Mouse (Mus musculus) forebrain, postnatal 0 days (tissue): Measurements from ENCODE around the gene Camk2d. TPM values are rescaled to one million over a fixed set of nuclear protein-coding genes. Genes with fewer than 3 reads are reported as not detected.

Source experiments
- ATAC-seq: fragments of 200-750 bp; cut with Nextera tagmentation; 2 replicates; pipeline ENCODE4 v1.8.0; 2017; ENCODE audit warnings: mild to moderate bottlenecking, moderate library complexity
- DNase-seq: peaks from one replicate; pipeline ENCODE4 v3.0.0-alpha.2; 2015
- H3K27ac ChIP-seq: fragments of 300-500 bp; sonication (generic); 2 replicates; pipeline ENCODE4 v1.5.1; 2014; ENCODE audit warnings: low read depth, mild to moderate bottlenecking, antibody characterized with exemption, low read length, moderate library complexity, mixed read lengths
- H3K27me3 ChIP-seq: fragments of 300-500 bp; sonication (generic); 2 replicates; pipeline ENCODE4 v1.6.1; 2014; ENCODE audit warnings: mild to moderate bottlenecking, low read length, mixed read lengths; ENCODE audit not compliant: insufficient read depth
- H3K36me3 ChIP-seq: fragments of 300-500 bp; sonication (generic); 2 replicates; pipeline ENCODE4 v1.6.1; 2014; ENCODE audit warnings: mild to moderate bottlenecking, moderate library complexity; ENCODE audit not compliant: insufficient read depth
- H3K4me1 ChIP-seq: fragments of 300-500 bp; sonication (generic); 2 replicates; pipeline ENCODE4 v1.6.1; 2014; ENCODE audit warnings: antibody characterized with exemption; ENCODE audit not compliant: insufficient read depth
- H3K4me2 ChIP-seq: fragments of 300-500 bp; sonication (generic); 2 replicates; pipeline ENCODE4 v1.6.1; 2014; ENCODE audit warnings: low read depth, mild to moderate bottlenecking, moderate library complexity
- H3K4me3 ChIP-seq: fragments of 300-500 bp; sonication (generic); 2 replicates; pipeline ENCODE4 v1.5.1; 2014; ENCODE audit warnings: low read depth, low read length, mixed read lengths
- H3K9ac ChIP-seq: fragments of 300-500 bp; sonication (generic); 2 replicates; pipeline ENCODE4 v1.6.1; 2014; ENCODE audit warnings: mild to moderate bottlenecking
- H3K9me3 ChIP-seq: fragments of 300-500 bp; sonication (generic); 2 replicates; pipeline ENCODE4 v1.6.1; 2016; ENCODE audit warnings: low read length
- CTCF ChIP-seq: sonication (generic); IDR thresholded peaks from 2 replicates; pipeline ENCODE4 v1.5.1; 2016; ENCODE audit warnings: antibody characterized with exemption, control low read depth, low read depth
- WGBS: fragments of 180-500 bp; shearing (Covaris S2); extraction: QIAGEN DNeasy Blood & Tissue Kit; methylation state at CpG from one replicate; pipeline ENCODE4 v1.1.7; 2014; 5-methylcytosine and 5-hydroxymethylcytosine counted together
- polyA plus RNA-seq: library from polyadenylated mRNA; unstranded; fragments of >200 nt; fragmentation: Nextera tagmentation; extraction: Ambion mirVana; gene quantifications from 2 replicates; pipeline ENCODE4 v1.2.1, GENCODE M21; 2015
- total RNA-seq: library from RNA; depleted of rRNA; stranded (reverse); fragments of >200 nt; gene quantifications from 2 replicates; pipeline ENCODE4 v1.2.3, GENCODE M21; 2014

Camk2d gene
- total and polyA plus RNA-seq, 2 experiments from 2014 or later = 52.8 to 97.7 TPM

GRCm38 (mm10) chr3:126659832-126660564, 63.9 kb downstream of the Camk2d start:
- Histone ChIP-seq H3K4me3 (no peak overlapping the region), H3K4me1 (no peaks in the 10 kb centered on the region), H3K27me3 (no peaks in the 10 kb centered on the region), H3K9ac (no peak overlapping the region), H3K4me2 (no peak overlapping the region), H3K36me3 (no peaks in the 10 kb centered on the region), H3K9me3 (no peaks in the 10 kb centered on the region), H3K27ac (no peak overlapping the region)
- no peak for DNase-seq
- WGBS = 79% methylated on average over 8 of the region's 8 CpGs
- no peak for ATAC-seq
- no peak for TF ChIP-seq CTCF

- 88% methylated on average over 2 of the region's 2 CpGs for WGBS
- no peak for ATAC-seq
- H3K9me3 ChIP-seq = no peaks in the 10 kb centered on the region
- H3K9ac ChIP-seq = no peak overlapping the region
- no peak for DNase-seq
- no peak overlapping the region for H3K27ac ChIP-seq
- no peaks in the 10 kb centered on the region for H3K27me3 ChIP-seq
- H3K36me3 ChIP-seq = no peaks in the 10 kb centered on the region
- TF ChIP-seq CTCF = no peak
- no peak overlapping the region for H3K4me2 ChIP-seq
- no peak overlapping the region for H3K4me3 ChIP-seq
- no peaks in the 10 kb centered on the region for H3K4me1 ChIP-seq
These were observed 64.5 kb downstream of the Camk2d start for GRCm38 (mm10) chr3:126660575-126660974.

GRCm38 (mm10) chr3:126660986-126661385, 64.9 kb downstream of the Camk2d start:
- Histone ChIP-seq H3K4me2 (no peak overlapping the region), H3K4me3 (no peak overlapping the region), H3K9ac (no peak overlapping the region), H3K27me3 (no peaks in the 10 kb centered on the region), H3K36me3 (no peaks in the 10 kb centered on the region), H3K9me3 (no peaks in the 10 kb centered on the region), H3K27ac (no peak overlapping the region), H3K4me1 (no peaks in the 10 kb centered on the region)
- no peak for ATAC-seq
- no peak for DNase-seq
- WGBS = 90% methylated on average over 6 of the region's 6 CpGs
- TF ChIP-seq CTCF = no peak

- Histone ChIP-seq H3K27ac (no peak overlapping the region), H3K4me2 (no peak overlapping the region), H3K27me3 (no peaks in the 10 kb centered on the region), H3K4me3 (no peak overlapping the region), H3K9me3 (no peaks in the 10 kb centered on the region), H3K9ac (no peak overlapping the region), H3K36me3 (no peaks in the 10 kb centered on the region), H3K4me1 (no peaks in the 10 kb centered on the region)
- DNase-seq (no peak), ATAC-seq (no peak)
- WGBS = 95% methylated on average over 3 of the region's 3 CpGs
- TF ChIP-seq CTCF = no peak
These were observed 65.8 kb downstream of the Camk2d start for GRCm38 (mm10) chr3:126661920-126662319.

- DNase-seq (no peak), ATAC-seq (no peak)
- no peak overlapping the region for H3K9ac ChIP-seq
- no peaks in the 10 kb centered on the region for H3K27me3 ChIP-seq
- H3K36me3 ChIP-seq = no peaks in the 10 kb centered on the region
- WGBS = 75% methylated on average over 5 of the region's 5 CpGs
- no peak overlapping the region for H3K27ac ChIP-seq
- no peaks in the 10 kb centered on the region for H3K9me3 ChIP-seq
- H3K4me3 ChIP-seq = no peak overlapping the region
- no peak overlapping the region for H3K4me2 ChIP-seq
- no peak for TF ChIP-seq CTCF
- no peaks in the 10 kb centered on the region for H3K4me1 ChIP-seq
These were observed 67.3 kb downstream of the Camk2d start for GRCm38 (mm10) chr3:126663436-126663835.

GRCm38 (mm10) chr3:126665866-126666265, 69.8 kb downstream of the Camk2d start:
- H3K36me3 ChIP-seq = no peaks in the 10 kb centered on the region
- H3K4me3 ChIP-seq = no peak overlapping the region
- H3K27me3 ChIP-seq = no peaks in the 10 kb centered on the region
- no peaks in the 10 kb centered on the region for H3K4me1 ChIP-seq
- ATAC-seq = no peak
- H3K9ac ChIP-seq = no peak overlapping the region
- TF ChIP-seq CTCF = no peak
- WGBS = 95% methylated on average over 1 of the region's 1 CpGs
- no peaks in the 10 kb centered on the region for H3K9me3 ChIP-seq
- H3K4me2 ChIP-seq = no peak overlapping the region
- DNase-seq = no peak
- H3K27ac ChIP-seq = no peak overlapping the region

GRCm38 (mm10) chr3:126667019-126667418, 70.9 kb downstream of the Camk2d start:
- 92% methylated on average over 11 of the region's 11 CpGs for WGBS
- no peak for TF ChIP-seq CTCF
- H3K27ac ChIP-seq = no peak overlapping the region
- no peaks in the 10 kb centered on the region for H3K4me1 ChIP-seq
- no peak overlapping the region for H3K9ac ChIP-seq
- H3K36me3 ChIP-seq = no peaks in the 10 kb centered on the region
- H3K4me2 ChIP-seq = no peak overlapping the region
- no peak overlapping the region for H3K4me3 ChIP-seq
- DNase-seq (no peak), ATAC-seq (peak; percentile 2; the same call in 1 of the 2 replicates)
- H3K27me3 ChIP-seq = no peaks in the 10 kb centered on the region
- H3K9me3 ChIP-seq = no peaks in the 10 kb centered on the region
